Mouse (Mus musculus) forebrain, embryonic 16.5 days (tissue): ENCODE results near the gene Bcdin3d. TPM values are rescaled to one million over a fixed set of nuclear protein-coding genes. Genes with fewer than 3 reads are reported as not detected.
A peak's percentile ranks its signal among the peaks of the same experiment; 100 is the strongest.

Experiments used
- ATAC-seq: fragments of 200-750 bp; cut with Nextera tagmentation; 2 replicates; pipeline ENCODE4 v1.8.0; 2017; ENCODE audit warnings: mild to moderate bottlenecking, moderate library complexity
- H3K27ac ChIP-seq: fragments of 300-500 bp; sonication (generic); 2 replicates; pipeline ENCODE4 v1.5.1; 2014; ENCODE audit warnings: low read length, control low read depth
- H3K27me3 ChIP-seq: fragments of 300-500 bp; sonication (generic); replicated peaks from 2 replicates; pipeline ENCODE4 v1.6.1; 2014; ENCODE audit warnings: low read length; ENCODE audit not compliant: control insufficient read depth, insufficient read depth
- H3K36me3 ChIP-seq: fragments of 300-500 bp; sonication (generic); 2 replicates; pipeline ENCODE4 v1.6.1; 2014; ENCODE audit not compliant: control insufficient read depth, insufficient read depth
- H3K4me1 ChIP-seq: fragments of 300-500 bp; sonication (generic); replicated peaks from 2 replicates; pipeline ENCODE4 v1.6.1; 2014; ENCODE audit warnings: low read length; ENCODE audit not compliant: control insufficient read depth, insufficient read depth
- H3K4me2 ChIP-seq: fragments of 300-500 bp; sonication (generic); 2 replicates; pipeline ENCODE4 v1.6.1; 2014; ENCODE audit warnings: mild to moderate bottlenecking, low read length, control low read depth
- H3K4me3 ChIP-seq: fragments of 300-500 bp; sonication (generic); replicated peaks from 2 replicates; pipeline ENCODE4 v1.5.1; 2014; ENCODE audit warnings: mild to moderate bottlenecking, low read length, control low read depth
- H3K9ac ChIP-seq: fragments of 300-500 bp; sonication (generic); replicated peaks from 2 replicates; pipeline ENCODE4 v1.6.1; 2014; ENCODE audit warnings: low read depth, low read length, control low read depth
- H3K9me3 ChIP-seq: fragments of 300-500 bp; sonication (generic); 2 replicates; pipeline ENCODE4 v1.6.1; 2016; ENCODE audit warnings: low read length; ENCODE audit not compliant: control insufficient read depth
- WGBS: fragments of 180-500 bp; shearing (Covaris S2); extraction: QIAGEN DNeasy Blood & Tissue Kit; methylation state at CpG from one replicate; pipeline ENCODE4 v1.1.7; 2014; 5-methylcytosine and 5-hydroxymethylcytosine counted together
- polyA plus RNA-seq: library from polyadenylated mRNA; unstranded; fragments of >200 nt; fragmentation: Nextera tagmentation; extraction: Ambion mirVana; gene quantifications from 2 replicates; pipeline ENCODE4 v1.2.1, GENCODE M21; 2015

Gene Bcdin3d
- polyA plus RNA-seq, 1 experiment from 2014 or later: 24.4 TPM

DNA sequence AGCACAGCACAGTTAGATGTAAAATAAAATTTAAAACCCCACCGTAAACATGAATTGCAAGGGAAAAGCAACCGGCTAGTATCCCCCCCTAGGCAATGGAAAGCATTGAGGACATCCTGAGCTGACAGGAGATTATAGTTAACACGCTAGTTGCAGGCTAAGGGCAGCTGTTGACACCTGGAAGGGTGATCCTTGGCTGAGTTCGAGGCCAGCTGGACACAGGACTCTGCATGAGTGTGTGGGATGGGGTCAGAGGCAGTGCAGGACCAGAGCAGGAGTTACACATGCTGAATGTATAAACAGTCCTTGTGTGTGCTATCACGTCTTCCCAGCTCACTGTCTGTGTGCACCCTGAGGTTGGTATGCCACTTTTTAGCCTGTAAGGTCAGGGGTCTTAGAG, 28.7 kb upstream of the Bcdin3d start:
- Histone ChIP-seq H3K27ac (no peak overlapping the region), H3K9me3 (no peaks in the 10 kb centered on the region), H3K4me2 (no peak overlapping the region), H3K4me3 (no peak overlapping the region), H3K27me3 (no peaks in the 10 kb centered on the region), H3K9ac (no peak overlapping the region), H3K4me1 (peaks cover 14% of the 10 kb centered on the region), H3K36me3 (no peaks in the 10 kb centered on the region)
- 87% methylated on average over 5 of the region's 5 CpGs for WGBS
- ATAC-seq: no peak

DNA sequence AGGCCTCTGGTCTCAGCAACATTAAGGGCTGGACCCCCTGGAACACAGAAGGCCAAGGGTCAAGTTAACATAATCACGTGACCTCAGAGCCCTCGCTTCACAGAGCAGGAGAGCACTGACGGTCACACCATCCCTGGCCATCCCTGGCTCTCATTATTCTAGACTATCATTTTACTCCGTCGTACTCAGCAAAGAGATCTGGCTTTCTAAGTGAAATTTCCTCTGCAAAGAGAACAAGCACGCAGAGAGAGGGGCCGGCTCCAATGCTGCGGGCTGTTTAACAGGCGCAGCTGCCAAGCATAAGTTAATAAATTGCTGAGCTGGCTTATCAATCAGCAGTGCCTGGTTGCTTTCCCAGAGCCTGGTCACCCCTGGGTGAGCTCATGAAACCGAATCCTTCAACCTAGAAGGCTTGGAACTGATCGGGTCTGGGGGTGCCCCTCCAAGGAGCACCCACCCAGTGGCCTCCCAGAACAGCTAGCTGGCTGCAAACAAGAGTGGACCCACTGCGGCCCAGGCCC, 27.8 kb upstream of the Bcdin3d start:
- H3K36me3 ChIP-seq: no peaks in the 10 kb centered on the region
- peak; percentile 51 for ATAC-seq
- no peaks in the 10 kb centered on the region for H3K9me3 ChIP-seq
- no peak overlapping the region for H3K4me2 ChIP-seq
- H3K27ac ChIP-seq: peak overlapping the region; percentile 51
- 56% methylated on average over 12 of the region's 12 CpGs for WGBS
- no peak overlapping the region for H3K4me3 ChIP-seq
- peaks cover 20% of the 10 kb centered on the region for H3K4me1 ChIP-seq
- no peaks in the 10 kb centered on the region for H3K27me3 ChIP-seq
- H3K9ac ChIP-seq: no peak overlapping the region

DNA sequence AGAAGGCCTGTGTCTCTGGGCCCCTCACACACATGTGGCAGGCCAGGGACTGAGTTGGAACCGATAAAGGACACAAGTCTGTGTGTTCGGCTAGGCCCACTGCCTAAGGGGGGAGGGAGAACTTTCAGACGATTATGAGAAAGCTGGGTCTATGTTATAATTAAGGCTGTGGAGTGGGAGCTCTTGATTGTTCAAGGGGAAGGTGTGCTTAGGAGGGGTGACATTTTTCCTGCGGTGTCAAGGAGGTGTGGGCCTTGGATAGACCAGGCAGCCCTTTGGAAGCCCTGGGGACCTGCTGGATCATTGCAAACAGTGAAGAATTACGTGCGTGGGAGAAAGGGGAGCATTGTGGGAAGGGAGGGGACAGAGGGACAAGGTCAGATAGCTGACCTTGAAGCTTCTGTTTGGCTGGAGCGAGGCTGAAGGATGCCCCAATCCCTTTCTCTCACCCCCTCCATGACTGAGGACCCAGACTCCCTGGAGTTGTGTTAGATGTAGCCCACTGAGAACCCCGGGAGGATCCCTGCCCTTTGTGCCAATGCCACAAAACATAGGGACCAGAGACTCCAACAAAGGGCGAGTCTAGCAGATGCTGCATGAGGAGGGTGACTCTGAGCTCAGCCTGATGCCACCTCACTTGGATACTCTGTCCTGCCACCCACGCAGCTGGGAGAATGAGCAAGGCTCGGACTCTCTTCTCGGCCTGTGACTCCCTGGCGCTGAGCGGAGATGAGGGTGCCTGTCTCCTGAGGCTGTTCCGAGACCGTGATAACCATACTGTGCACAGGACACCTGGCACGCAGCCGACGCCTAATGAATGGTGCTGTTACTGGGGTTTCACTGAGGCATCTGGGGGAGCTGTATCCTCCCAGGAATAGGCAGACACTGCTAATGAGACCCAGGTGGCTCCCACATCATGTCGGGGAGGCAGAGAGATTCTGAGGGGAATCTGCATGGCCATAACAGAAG, 27.0 kb upstream of the Bcdin3d start:
- WGBS: 51% methylated on average over 20 of the region's 20 CpGs
- peaks cover 22% of the 10 kb centered on the region for H3K4me1 ChIP-seq
- H3K27ac ChIP-seq: peak overlapping the region; percentile 51
- no peaks in the 10 kb centered on the region for H3K9me3 ChIP-seq
- ATAC-seq: peak; percentile 24
- no peak overlapping the region; the same call in 1 of the 2 replicates for H3K9ac ChIP-seq
- no peak overlapping the region for H3K4me2 ChIP-seq
- H3K36me3 ChIP-seq: no peaks in the 10 kb centered on the region
- no peak overlapping the region for H3K4me3 ChIP-seq
- no peaks in the 10 kb centered on the region for H3K27me3 ChIP-seq

DNA sequence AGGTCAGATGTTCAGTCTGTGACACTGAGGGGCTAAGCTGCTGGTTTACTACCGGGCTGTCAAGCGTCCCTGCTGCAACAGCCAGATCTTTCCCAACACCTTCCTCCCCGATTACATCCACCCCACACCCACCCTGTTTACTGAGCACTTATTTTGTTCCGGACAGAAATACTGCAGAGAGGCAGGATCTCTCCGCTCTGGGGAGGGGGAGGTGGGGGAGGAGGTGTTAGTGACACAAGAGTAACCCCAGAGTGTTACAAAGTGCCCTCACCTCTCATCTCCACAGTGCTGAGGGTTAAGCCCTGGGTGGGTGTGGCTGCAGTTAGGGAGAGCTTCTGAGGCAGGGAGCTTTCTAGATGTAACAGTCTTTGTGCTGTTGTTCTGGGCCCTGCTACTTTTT, 25.8 kb upstream of the Bcdin3d start:
- Histone ChIP-seq H3K9me3 (no peaks in the 10 kb centered on the region), H3K4me3 (no peak overlapping the region), H3K27me3 (0 out of 2 replicates have a peak, but pooled peaks cover 3% of the 10 kb centered on the region), H3K4me2 (no peak overlapping the region), H3K4me1 (peaks cover 22% of the 10 kb centered on the region), H3K27ac (no peak overlapping the region), H3K36me3 (no peaks in the 10 kb centered on the region), H3K9ac (no peak overlapping the region)
- WGBS: 64% methylated on average over 5 of the region's 5 CpGs
- no peak for ATAC-seq

DNA sequence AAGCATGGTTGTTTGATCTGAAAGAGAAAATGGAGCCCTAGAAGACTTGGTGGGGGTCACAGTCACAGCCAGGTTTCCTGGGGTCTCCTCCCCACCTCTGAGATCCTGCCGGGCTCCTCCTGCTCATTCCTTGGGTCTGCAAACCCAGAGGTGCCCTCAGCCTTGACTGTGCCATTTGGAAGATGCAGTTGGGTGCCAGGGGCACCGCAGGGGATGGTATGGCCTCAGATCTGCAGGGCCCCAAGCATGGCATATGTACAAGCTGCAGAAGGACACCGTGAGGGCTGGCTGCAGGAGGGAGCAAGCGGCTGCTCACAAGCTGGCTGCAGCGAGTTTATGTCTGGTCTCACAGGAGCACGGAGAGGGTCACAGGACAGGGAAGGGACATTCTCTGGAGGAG, 25.2 kb upstream of the Bcdin3d start:
- peaks cover 22% of the 10 kb centered on the region for H3K4me1 ChIP-seq
- H3K27ac ChIP-seq: no peak overlapping the region
- H3K9ac ChIP-seq: no peak overlapping the region
- 66% methylated on average over 6 of the region's 6 CpGs for WGBS
- H3K9me3 ChIP-seq: no peaks in the 10 kb centered on the region
- no peak overlapping the region for H3K4me3 ChIP-seq
- no peak overlapping the region for H3K4me2 ChIP-seq
- ATAC-seq: no peak
- no peaks in the 10 kb centered on the region for H3K36me3 ChIP-seq
- 0 out of 2 replicates have a peak, but pooled peaks cover 3% of the 10 kb centered on the region for H3K27me3 ChIP-seq

DNA sequence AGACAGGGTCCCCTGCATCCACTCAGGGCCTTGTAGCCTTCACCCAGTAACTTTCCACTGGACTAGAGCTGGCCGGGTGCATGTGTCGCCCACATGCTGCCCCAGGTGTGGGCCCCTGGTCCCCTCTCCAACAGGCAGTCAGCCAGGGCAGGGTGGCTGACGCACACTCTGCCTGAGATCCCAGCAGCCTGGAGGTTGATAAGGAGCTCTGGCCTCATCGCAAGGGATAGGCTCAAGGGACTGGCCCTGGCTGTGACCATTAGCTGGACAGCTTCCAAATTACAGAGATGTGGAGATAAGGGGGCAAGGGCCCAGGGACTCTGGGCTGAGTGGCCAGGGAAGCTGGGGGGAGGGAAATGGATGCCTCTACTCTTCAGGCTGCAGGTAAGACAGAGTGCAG, 24.3 kb upstream of the Bcdin3d start:
- no peak overlapping the region for H3K4me3 ChIP-seq
- H3K4me1 ChIP-seq: peaks cover 22% of the 10 kb centered on the region
- H3K36me3 ChIP-seq: no peaks in the 10 kb centered on the region
- 87% methylated on average over 4 of the region's 4 CpGs for WGBS
- H3K9me3 ChIP-seq: no peaks in the 10 kb centered on the region
- H3K9ac ChIP-seq: no peak overlapping the region
- no peak for ATAC-seq
- H3K27ac ChIP-seq: no peak overlapping the region
- H3K4me2 ChIP-seq: no peak overlapping the region
- H3K27me3 ChIP-seq: 0 out of 2 replicates have a peak, but pooled peaks cover 3% of the 10 kb centered on the region

DNA sequence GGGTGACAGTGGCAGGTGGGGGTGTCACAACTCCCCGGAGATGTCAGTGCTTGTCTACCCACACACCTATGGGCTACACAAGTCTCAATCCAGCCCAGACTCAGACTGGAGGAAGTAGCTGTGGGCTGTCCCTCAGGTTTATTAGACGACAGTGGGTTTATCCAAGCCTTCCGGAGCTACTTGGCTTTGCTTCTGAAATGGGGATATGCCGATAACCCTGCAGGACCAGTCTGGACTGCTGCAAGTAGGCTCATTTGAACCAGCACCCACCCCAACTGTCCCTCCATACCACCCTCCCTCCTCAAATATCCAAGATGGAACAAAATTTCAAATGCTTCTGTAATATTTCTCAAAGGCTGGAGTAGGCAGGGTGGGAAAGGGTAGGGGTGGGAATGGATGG, 23.8 kb upstream of the Bcdin3d start:
- 0 out of 2 replicates have a peak, but pooled peaks cover 3% of the 10 kb centered on the region for H3K27me3 ChIP-seq
- no peaks in the 10 kb centered on the region for H3K9me3 ChIP-seq
- no peak overlapping the region for H3K4me2 ChIP-seq
- H3K36me3 ChIP-seq: no peaks in the 10 kb centered on the region
- peaks cover 22% of the 10 kb centered on the region for H3K4me1 ChIP-seq
- WGBS: 80% methylated on average over 4 of the region's 4 CpGs
- H3K4me3 ChIP-seq: no peak overlapping the region
- H3K9ac ChIP-seq: no peak overlapping the region
- H3K27ac ChIP-seq: no peak overlapping the region
- no peak for ATAC-seq

DNA sequence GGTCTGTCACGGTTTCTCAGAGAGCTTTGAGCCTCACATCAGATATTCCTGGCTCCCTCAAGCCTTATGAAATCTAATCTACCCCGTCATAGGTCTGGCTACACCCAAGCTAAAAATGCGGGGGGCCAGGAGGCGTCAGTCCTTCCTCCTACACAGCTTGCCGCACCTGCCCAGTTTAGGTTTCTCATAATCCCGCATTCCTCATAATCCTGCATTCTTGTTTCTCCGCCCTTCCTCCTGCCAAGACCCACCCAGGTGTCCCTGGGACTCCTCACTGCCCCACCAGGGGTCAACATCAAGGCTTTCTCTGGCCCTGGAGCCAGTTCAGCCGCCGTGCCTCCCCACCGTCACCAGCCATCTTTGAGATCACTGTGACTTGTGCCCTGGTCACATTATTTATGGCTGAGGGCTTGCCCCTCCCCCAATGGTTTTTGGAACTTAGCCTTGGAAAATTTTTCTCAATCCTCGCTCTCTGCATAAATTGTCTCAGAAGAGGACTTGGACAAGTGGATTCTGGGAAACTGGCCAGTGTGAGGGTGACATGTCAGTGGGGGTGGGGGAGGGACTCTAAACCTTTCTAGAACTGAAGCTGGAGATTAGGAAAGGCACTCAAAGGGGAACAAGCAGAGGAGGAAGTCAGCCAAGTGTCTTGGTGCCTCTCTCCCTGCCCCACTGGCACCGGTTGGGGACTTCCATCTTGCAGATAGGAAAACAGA, 23.2 kb upstream of the Bcdin3d start:
- Histone ChIP-seq H3K4me2 (no peak overlapping the region), H3K9ac (peak overlapping the region; percentile 29; the same call in 1 of the 2 replicates), H3K27ac (no peak overlapping the region), H3K36me3 (no peaks in the 10 kb centered on the region), H3K9me3 (no peaks in the 10 kb centered on the region), H3K27me3 (0 out of 2 replicates have a peak, but pooled peaks cover 3% of the 10 kb centered on the region), H3K4me3 (no peak overlapping the region), H3K4me1 (peaks cover 22% of the 10 kb centered on the region)
- ATAC-seq: peak; percentile 22; the same call in 1 of the 2 replicates
- WGBS: 47% methylated on average over 12 of the region's 12 CpGs

DNA sequence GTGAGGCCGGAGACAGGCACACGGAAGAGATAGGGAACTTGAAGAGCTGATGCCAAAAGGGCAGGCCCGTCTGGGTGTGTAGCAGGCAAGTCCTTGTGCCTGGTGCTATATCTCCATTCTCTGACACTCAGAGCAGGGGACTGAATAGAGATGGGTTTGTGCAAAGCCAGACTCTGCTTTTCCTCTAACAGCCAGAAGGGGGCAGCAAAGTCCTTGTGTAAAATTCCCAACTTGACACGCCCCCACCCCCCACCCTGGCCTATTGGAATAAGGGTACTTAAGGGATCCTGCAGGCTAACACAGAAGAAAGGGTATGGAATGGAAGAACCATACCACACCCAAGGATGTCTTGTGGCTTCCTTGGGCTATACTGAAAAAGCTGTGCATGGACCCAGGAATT, 22.5 kb upstream of the Bcdin3d start:
- Histone ChIP-seq H3K9me3 (no peaks in the 10 kb centered on the region), H3K36me3 (no peaks in the 10 kb centered on the region), H3K27ac (no peak overlapping the region), H3K9ac (peak overlapping the region; percentile 29; the same call in 1 of the 2 replicates), H3K4me1 (peaks cover 16% of the 10 kb centered on the region), H3K4me2 (no peak overlapping the region), H3K27me3 (0 out of 2 replicates have a peak, but pooled peaks cover 3% of the 10 kb centered on the region), H3K4me3 (no peak overlapping the region)
- ATAC-seq: peak; percentile 73
- WGBS: 12% methylated on average over 4 of the region's 4 CpGs
